Mouse (Mus musculus) CH12.LX (cell line): ENCODE results near the gene Kdm2b. TPM values are rescaled to one million over a fixed set of nuclear protein-coding genes. Genes with fewer than 3 reads are reported as not detected.

Experiments used
- DNase-seq: peaks from one replicate; pipeline ENCODE4 v3.0.0-alpha.2; 2013; ENCODE audit errors: extremely low read depth
- H3K27ac ChIP-seq: 2 replicates; pipeline ENCODE4 v1.5.1; 2012; ENCODE audit warnings: low read depth, mild to moderate bottlenecking, control low read depth, moderate library complexity; ENCODE audit not compliant: insufficient read depth
- H3K27me3 ChIP-seq: replicated peaks from 2 replicates; pipeline ENCODE3; 2012; ENCODE audit warnings: inconsistent platforms
- H3K36me3 ChIP-seq, 2 experiments: replicated peaks in 1 of 2; 2 replicates each; pipeline versions ENCODE3 to v1.6.1; 2012; ENCODE audit warnings: inconsistent platforms in 1 of 2, low read length in 1 of 2, mild to moderate bottlenecking in 1 of 2, mixed read lengths in 1 of 2, moderate library complexity in 1 of 2; ENCODE audit not compliant: control insufficient read depth in 1 of 2, insufficient read depth in 1 of 2
- H3K4me1 ChIP-seq, 2 experiments: 2 replicates each; pipeline ENCODE4 v1.6.1; 2012; ENCODE audit warnings: inconsistent platforms in 1 of 2, moderate library complexity in 1 of 2; ENCODE audit not compliant: insufficient read depth in 2 of 2, control insufficient read depth in 1 of 2
- H3K4me2 ChIP-seq: 2 replicates; pipeline ENCODE4 v1.6.1; 2012; ENCODE audit warnings: low read depth, mild to moderate bottlenecking, control low read depth; ENCODE audit not compliant: poor library complexity, insufficient read depth, severe bottlenecking
- H3K4me3 ChIP-seq, 3 experiments: fragments of 150-350 bp in 1 of 3; sonication (generic) in 1 of 3; replicated peaks in 1 of 3; 2 replicates each; pipeline versions ENCODE3 to v1.5.1; 2011 to 2012; ENCODE audit warnings: low read depth in 2 of 3, low read length in 2 of 3, mild to moderate bottlenecking in 2 of 3, moderate library complexity in 2 of 3, control low read depth in 1 of 3, improper control_type of control experiment in 1 of 3, inconsistent platforms in 1 of 3, mixed read lengths in 1 of 3; ENCODE audit not compliant: poor library complexity in 1 of 3
- H3K79me2 ChIP-seq: replicated peaks from 2 replicates; pipeline ENCODE4 v1.6.1; 2012; ENCODE audit warnings: mild to moderate bottlenecking, moderate library complexity; ENCODE audit not compliant: control insufficient read depth, poor library complexity, insufficient read depth, severe bottlenecking; ENCODE audit errors: extremely low read depth
- H3K9ac ChIP-seq: 2 replicates; pipeline ENCODE4 v1.6.1; 2012; ENCODE audit warnings: low read depth, mild to moderate bottlenecking, control low read depth, moderate library complexity; ENCODE audit not compliant: insufficient read depth
- H3K9me3 ChIP-seq: replicated peaks from 2 replicates; pipeline ENCODE3; 2012; ENCODE audit warnings: low read length, inconsistent platforms, mixed read lengths
- BHLHE40 ChIP-seq: IDR thresholded peaks from 2 replicates; pipeline ENCODE4 v1.6.1; 2011; ENCODE audit warnings: mild to moderate bottlenecking, low read depth, low read length, improper control_type of control experiment
- CHD2 ChIP-seq: IDR thresholded peaks from 2 replicates; pipeline ENCODE4 v1.6.1; 2011; ENCODE audit warnings: low read length, improper control_type of control experiment
- ELF1 ChIP-seq: IDR thresholded peaks from 2 replicates; pipeline ENCODE4 v1.6.1; 2014; ENCODE audit warnings: low read depth, mild to moderate bottlenecking, inconsistent platforms, low read length, improper control_type of control experiment
- GABPA ChIP-seq: IDR thresholded peaks from 2 replicates; pipeline ENCODE4 v1.6.1; 2012; ENCODE audit warnings: low read depth, low read length, improper control_type of control experiment, inconsistent platforms; ENCODE audit not compliant: insufficient replicate concordance
- HCFC1 ChIP-seq: IDR thresholded peaks from 2 replicates; pipeline ENCODE4 v1.6.1; 2012; ENCODE audit warnings: low read depth, mild to moderate bottlenecking, inconsistent platforms, low read length, improper control_type of control experiment
- JUN ChIP-seq: IDR thresholded peaks from 2 replicates; pipeline ENCODE4 v1.6.1; 2011; ENCODE audit warnings: low read depth, mild to moderate bottlenecking, low read length, improper control_type of control experiment, moderate library complexity; ENCODE audit not compliant: insufficient read depth
- KAT2A ChIP-seq: IDR thresholded peaks from 2 replicates; pipeline ENCODE4 v1.6.1; 2012; ENCODE audit warnings: low read length, improper control_type of control experiment, inconsistent platforms; ENCODE audit not compliant: insufficient replicate concordance
- MAFK ChIP-seq: IDR thresholded peaks from 2 replicates; pipeline ENCODE4 v1.6.1; 2011; ENCODE audit warnings: low read length, improper control_type of control experiment; ENCODE audit not compliant: insufficient replicate concordance
- MAZ ChIP-seq: IDR thresholded peaks from 2 replicates; pipeline ENCODE4 v1.6.1; 2012; ENCODE audit warnings: low read depth, mild to moderate bottlenecking, inconsistent platforms, low read length, improper control_type of control experiment, moderate library complexity
- MYC ChIP-seq: IDR thresholded peaks from 2 replicates; pipeline ENCODE4 v1.6.1; 2011; ENCODE audit warnings: low read depth, mild to moderate bottlenecking, improper control_type of control experiment, low read length
- NRF1 ChIP-seq: IDR thresholded peaks from 2 replicates; pipeline ENCODE4 v1.6.1; 2014; ENCODE audit warnings: low read depth, mild to moderate bottlenecking, inconsistent platforms, low read length, improper control_type of control experiment, moderate library complexity
- POLR2A ChIP-seq: IDR thresholded peaks from 2 replicates; pipeline ENCODE4 v1.6.1; 2011; ENCODE audit warnings: low read depth, mild to moderate bottlenecking, improper control_type of control experiment, low read length
- RAD21 ChIP-seq: IDR thresholded peaks from 2 replicates; pipeline ENCODE4 v1.6.1; 2011; ENCODE audit warnings: low read depth, mild to moderate bottlenecking, low read length, improper control_type of control experiment, moderate library complexity
- RCOR1 ChIP-seq: conservative IDR thresholded peaks from 2 replicates; pipeline ENCODE4 v1.6.1; 2012; ENCODE audit warnings: low read depth, mild to moderate bottlenecking, inconsistent platforms, low read length, improper control_type of control experiment
- SIN3A ChIP-seq: IDR thresholded peaks from 2 replicates; pipeline ENCODE4 v1.6.1; 2012; ENCODE audit warnings: low read length, improper control_type of control experiment, inconsistent platforms
- SMC3 ChIP-seq: IDR thresholded peaks from 2 replicates; pipeline ENCODE4 v1.6.1; 2011; ENCODE audit warnings: low read depth, low read length, improper control_type of control experiment
- USF2 ChIP-seq: conservative IDR thresholded peaks from 2 replicates; pipeline ENCODE4 v1.6.1; 2011; ENCODE audit warnings: low read depth, low read length, improper control_type of control experiment
- ZMIZ1 ChIP-seq: IDR thresholded peaks from 2 replicates; pipeline ENCODE4 v1.6.1; 2012; ENCODE audit warnings: low read depth, mild to moderate bottlenecking, inconsistent platforms, low read length, improper control_type of control experiment
- dilution Hi-C: fragments of 300-500 bp; cut with MboI; formaldehyde crosslinking; loops from 2 replicates; pipeline ENCODE4 v1.14.3; 2020; ENCODE audit warnings: low sequenced_read_pairs; ENCODE audit not compliant: extremely low pct_unique_long_range_greater_than_20kb, extremely low pct_ligation_motif_present
- in situ Hi-C: fragments of 300-500 bp; cut with MboI; formaldehyde crosslinking; loops from 3 replicates; pipeline ENCODE4 v1.14.3; 2019; ENCODE audit warnings: low sequenced_read_pairs, low pct_ligation_motif_present, low pct_unique_long_range_greater_than_20kb, mixed read lengths
- polyA plus RNA-seq: library from polyadenylated mRNA; unstranded; fragments of >175 nt; gene quantifications from 2 replicates; pipeline ENCODE4 v1.2.1, GENCODE M21; 2012; ENCODE audit warnings: low read depth; ENCODE audit not compliant: insufficient read length
- total RNA-seq, 2 experiments: library from RNA; depleted of rRNA; stranded (reverse); fragments of 300-350 nt in 1 of 2; fragments of >200 nt in 1 of 2; gene quantifications; 2 replicates each; pipeline ENCODE4 v1.2.3; 2012 to 2014

The Kdm2b gene
- total and polyA plus RNA-seq, 3 experiments: 69.3 to 138 (median 80.1) TPM

DNA sequence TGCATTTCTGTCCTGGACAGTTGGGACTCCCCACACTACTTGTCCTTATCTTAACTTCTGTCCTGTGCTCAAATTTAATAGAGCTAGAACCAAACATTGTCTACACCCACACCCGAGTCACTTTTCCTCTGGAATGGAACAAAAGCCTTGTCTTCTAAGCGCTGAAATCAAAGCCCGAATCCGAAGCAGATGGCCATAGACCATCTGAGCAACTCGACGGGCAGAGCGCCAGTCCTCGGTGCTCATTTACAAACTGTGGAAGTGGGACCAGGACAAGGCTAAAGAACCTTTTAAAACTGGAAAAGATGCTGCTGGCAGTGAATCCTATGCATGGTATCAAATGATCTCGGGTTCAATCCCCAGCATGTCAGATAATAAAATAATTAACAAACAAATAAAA, 17.5 kb downstream of the Kdm2b start:
- in situ Hi-C loops (no loop called here), dilution Hi-C loops (no loop called here)
- no peak overlapping the region for H3K4me2 ChIP-seq
- H3K4me3 ChIP-seq: no peak overlapping the region
- H3K4me1 ChIP-seq: peaks cover 0 to 31% of the 10 kb centered on the region in 2 experiments; a peak in 2 of 4 replicates
- no peaks in the 10 kb centered on the region for H3K27me3 ChIP-seq
- no peak overlapping the region for H3K9ac ChIP-seq
- no peak for DNase-seq
- H3K79me2 ChIP-seq: 0 out of 2 replicates have a peak, but pooled peaks cover 4% of the 10 kb centered on the region
- H3K9me3 ChIP-seq: no peaks in the 10 kb centered on the region
- no peak for TF ChIP-seq MAFK
- TF ChIP-seq JUN: no peak
- TF ChIP-seq RAD21: no peak
- TF ChIP-seq SIN3A: no peak
- no peak for TF ChIP-seq ELF1
- TF ChIP-seq POLR2A: no peak
- TF ChIP-seq MYC: no peak
- no peak for TF ChIP-seq RCOR1
- TF ChIP-seq, all 38 proteins: peak for 0
- H3K27ac ChIP-seq: no peak overlapping the region
- peaks cover 2 to 35% of the 10 kb centered on the region in 2 experiments for H3K36me3 ChIP-seq

DNA sequence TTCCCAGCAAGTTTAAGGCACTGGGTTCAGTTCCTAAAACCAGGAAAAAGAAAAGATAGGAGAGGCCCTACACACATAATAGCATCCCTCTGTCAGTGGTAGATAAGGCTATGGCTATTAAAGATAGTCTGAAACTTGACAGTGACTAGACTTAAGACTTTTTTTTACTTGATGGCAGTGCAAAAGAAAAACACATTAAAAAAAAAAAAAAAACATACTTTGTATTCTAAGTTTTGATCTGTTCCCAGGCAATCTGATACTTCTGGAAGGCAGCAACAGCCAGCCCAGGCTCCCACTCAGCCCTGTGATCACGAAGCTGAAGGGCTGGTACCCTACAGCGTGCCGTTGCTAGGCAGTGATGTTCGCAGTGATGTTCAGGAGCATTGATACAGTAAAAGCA, 18.2 kb downstream of the Kdm2b start:
- no peaks in the 10 kb centered on the region for H3K9me3 ChIP-seq
- TF ChIP-seq JUN (no peak), SMC3 (no peak), CHD2 (no peak), RCOR1 (no peak), POLR2A (no peak), ZMIZ1 (no peak), GABPA (no peak), USF2 (no peak), MAZ (no peak), ELF1 (no peak)
- 0 out of 2 replicates have a peak, but pooled peaks cover 4% of the 10 kb centered on the region for H3K79me2 ChIP-seq
- DNase-seq: no peak
- no peak overlapping the region for H3K9ac ChIP-seq
- in situ Hi-C loops (no loop called here), dilution Hi-C loops (no loop called here)
- H3K4me1 ChIP-seq: peaks cover 0 to 31% of the 10 kb centered on the region in 2 experiments; a peak in 2 of 4 replicates
- H3K4me3 ChIP-seq: no peak overlapping the region
- no peak overlapping the region for H3K4me2 ChIP-seq
- no peak overlapping the region; the same call in 1 of the 2 replicates for H3K27ac ChIP-seq
- H3K36me3 ChIP-seq: peaks cover 2 to 33% of the 10 kb centered on the region in 2 experiments
- no peaks in the 10 kb centered on the region for H3K27me3 ChIP-seq

DNA sequence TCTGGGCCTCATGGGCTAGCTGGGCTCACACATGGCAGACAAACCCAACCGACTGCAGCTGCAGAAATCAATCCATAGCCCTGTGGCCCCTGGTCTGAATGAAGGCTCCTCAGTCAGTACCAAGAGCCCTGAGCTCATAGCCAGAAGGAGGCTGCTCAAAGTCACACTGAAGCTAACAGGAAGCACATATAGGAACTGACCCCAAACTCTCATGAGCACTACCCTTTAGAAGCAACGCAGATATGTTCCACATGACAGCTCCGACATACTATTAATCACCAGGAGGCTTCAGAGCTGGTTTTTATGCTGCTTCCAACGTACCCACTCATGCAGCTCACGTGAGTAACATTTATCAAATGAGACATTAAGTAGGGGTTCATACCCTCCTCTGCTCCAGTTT, 19.6 kb downstream of the Kdm2b start:
- 0 out of 2 replicates have a peak, but pooled peaks cover 2% of the 10 kb centered on the region for H3K79me2 ChIP-seq
- no peak overlapping the region for H3K4me3 ChIP-seq
- DNase-seq: no peak
- H3K9me3 ChIP-seq: no peaks in the 10 kb centered on the region
- in situ Hi-C loops (no loop called here), dilution Hi-C loops (no loop called here)
- no peak overlapping the region for H3K9ac ChIP-seq
- no peak overlapping the region for H3K27ac ChIP-seq
- TF ChIP-seq NRF1: no peak
- TF ChIP-seq JUN: no peak
- no peak for TF ChIP-seq BHLHE40
- TF ChIP-seq KAT2A: no peak
- TF ChIP-seq MAFK: no peak
- TF ChIP-seq HCFC1: no peak
- TF ChIP-seq CHD2: no peak
- peaks cover 0 to 37% of the 10 kb centered on the region in 2 experiments for H3K36me3 ChIP-seq
- peaks cover 0 to 33% of the 10 kb centered on the region in 2 experiments; a peak in 2 of 4 replicates for H3K4me1 ChIP-seq
- no peaks in the 10 kb centered on the region for H3K27me3 ChIP-seq
- H3K4me2 ChIP-seq: no peak overlapping the region
